Mouse (Mus musculus): ENCODE measurements around the gene Coq2. TPM values are rescaled to one million over a fixed set of nuclear protein-coding genes. Genes with fewer than 3 reads are reported as not detected.

Gene Coq2
- total RNA-seq (2018; cell fraction: chromatin; rRNA removed), result 10 to 100 TPM; 11.8 to 84.0 (median 43.1) TPM
- total RNA-seq (2018; cell fraction: cytosol; rRNA removed), result 10 to 100 TPM; 14.7 to 28.6 (median 21.0) TPM
- 10 to 100 TPM in 25 of 26 experiments, 1 to 10 TPM in 1; 9.9 to 59.8 (median 35.5) TPM for total RNA-seq (2018; cell fraction: nucleus; rRNA removed)
- 13.7 to 36.1 TPM (median 24.5 TPM) in 3 replicates for polyA plus RNA-seq (2018)

GRCm38 (mm10) chr5:100674711-100675376, at the start of gene Coq2:
Coq2 (minus strand) TSS chr5:100675140.
- no peak within 1 kb of the TSS for H3K27ac ChIP-seq
- H3K79me2 ChIP-seq (ENCODE audit: inconsistent target), result peaks cover 39% of the 10 kb centered on the region
- H3K36me3 ChIP-seq (ENCODE audit: inconsistent target), result peaks cover 9% of the 10 kb centered on the region
- WGBS (ENCODE audit: missing documents), result 4% methylated on average over 17 of the region's 17 CpGs
- peak within 1 kb of the TSS; percentile 13 for H3K4me3 ChIP-seq (ENCODE audit: inconsistent target)

GRCm38 (mm10) chr5:100719235-100720088, 44.5 kb upstream of the Coq2 start, which contains the start of gene Hpse:
Hpse (minus strand) TSS chr5:100719716.
- peaks cover 14% of the 10 kb centered on the region for H3K36me3 ChIP-seq (ENCODE audit: inconsistent target)
- peak within 1 kb of the TSS; percentile 83 for H3K4me3 ChIP-seq (ENCODE audit: inconsistent target)
- 4% methylated on average over 42 of the region's 56 CpGs for WGBS (ENCODE audit: missing documents)
- peaks cover 48% of the 10 kb centered on the region for H3K79me2 ChIP-seq (ENCODE audit: inconsistent target)
- peak within 1 kb of the TSS; percentile 67 for H3K27ac ChIP-seq

GRCm38 (mm10) chr5:100716762-100717161, 41.8 kb upstream of the Coq2 start:
- Histone ChIP-seq H3K27ac (peak overlapping the region; percentile 40), H3K79me2 (ENCODE audit: inconsistent target) (peaks cover 75% of the 10 kb centered on the region), H3K4me3 (ENCODE audit: inconsistent target) (peak overlapping the region; percentile 83; the same call in 1 of the 2 replicates), H3K36me3 (ENCODE audit: inconsistent target) (peaks cover 17% of the 10 kb centered on the region)
- 64% methylated on average over 13 of the region's 15 CpGs for WGBS (ENCODE audit: missing documents)

- H3K27ac ChIP-seq, result peak overlapping the region; percentile 91
- peaks cover 74% of the 10 kb centered on the region for H3K79me2 ChIP-seq (ENCODE audit: inconsistent target)
- no peak overlapping the region for H3K4me3 ChIP-seq (ENCODE audit: inconsistent target)
- peaks cover 39% of the 10 kb centered on the region for H3K36me3 ChIP-seq (ENCODE audit: inconsistent target)
- WGBS (ENCODE audit: missing documents), result 47% methylated on average over 6 of the region's 6 CpGs
Observed at GRCm38 (mm10) chr5:100711219-100711618, 36.3 kb upstream of the Coq2 start.

GRCm38 (mm10) chr5:100710012-100710411, 35.1 kb upstream of the Coq2 start:
- WGBS (ENCODE audit: missing documents), result 11% methylated on average over 2 of the region's 2 CpGs
- peak overlapping the region; percentile 91 for H3K27ac ChIP-seq
- H3K79me2 ChIP-seq (ENCODE audit: inconsistent target), result peaks cover 70% of the 10 kb centered on the region
- peaks cover 41% of the 10 kb centered on the region for H3K36me3 ChIP-seq (ENCODE audit: inconsistent target)
- H3K4me3 ChIP-seq (ENCODE audit: inconsistent target), result no peak overlapping the region

GRCm38 (mm10) chr5:100709035-100709434, 34.1 kb upstream of the Coq2 start:
- peak overlapping the region; percentile 91 for H3K27ac ChIP-seq
- H3K4me3 ChIP-seq (ENCODE audit: inconsistent target), result no peak overlapping the region
- H3K36me3 ChIP-seq (ENCODE audit: inconsistent target), result peaks cover 42% of the 10 kb centered on the region
- WGBS (ENCODE audit: missing documents), result 18% methylated on average over 6 of the region's 6 CpGs
- H3K79me2 ChIP-seq (ENCODE audit: inconsistent target), result peaks cover 70% of the 10 kb centered on the region

GRCm38 (mm10) chr5:100706675-100707074, 31.7 kb upstream of the Coq2 start:
- H3K79me2 ChIP-seq (ENCODE audit: inconsistent target), result peaks cover 55% of the 10 kb centered on the region; the same call in 1 of the 2 replicates
- 47% methylated on average over 8 of the region's 8 CpGs for WGBS (ENCODE audit: missing documents)
- H3K27ac ChIP-seq, result peak overlapping the region; percentile 61
- H3K4me3 ChIP-seq (ENCODE audit: inconsistent target), result no peak overlapping the region
- H3K36me3 ChIP-seq (ENCODE audit: inconsistent target), result peaks cover 66% of the 10 kb centered on the region

- Histone ChIP-seq H3K36me3 (ENCODE audit: inconsistent target) (peaks cover 72% of the 10 kb centered on the region), H3K27ac (no peak overlapping the region), H3K4me3 (ENCODE audit: inconsistent target) (no peak overlapping the region), H3K79me2 (ENCODE audit: inconsistent target) (peaks cover 43% of the 10 kb centered on the region; the same call in 1 of the 2 replicates)
- 100% methylated on average over 2 of the region's 2 CpGs for WGBS (ENCODE audit: missing documents)
Observed at GRCm38 (mm10) chr5:100704272-100704671, 29.3 kb upstream of the Coq2 start.

- Histone ChIP-seq H3K27ac (no peak overlapping the region), H3K4me3 (ENCODE audit: inconsistent target) (no peak overlapping the region), H3K79me2 (ENCODE audit: inconsistent target) (peaks cover 29% of the 10 kb centered on the region; the same call in 1 of the 2 replicates), H3K36me3 (ENCODE audit: inconsistent target) (peaks cover 65% of the 10 kb centered on the region)
- WGBS (ENCODE audit: missing documents), result 40% methylated on average over 3 of the region's 3 CpGs
Observed at GRCm38 (mm10) chr5:100702325-100702724, 27.4 kb upstream of the Coq2 start.

GRCm38 (mm10) chr5:100700861-100701620, 26.1 kb upstream of the Coq2 start:
- peaks cover 59% of the 10 kb centered on the region for H3K36me3 ChIP-seq (ENCODE audit: inconsistent target)
- no peak overlapping the region for H3K4me3 ChIP-seq (ENCODE audit: inconsistent target)
- WGBS (ENCODE audit: missing documents), result 97% methylated on average over 12 of the region's 13 CpGs
- no peak overlapping the region for H3K27ac ChIP-seq
- H3K79me2 ChIP-seq (ENCODE audit: inconsistent target), result peaks cover 24% of the 10 kb centered on the region; the same call in 1 of the 2 replicates

GRCm38 (mm10) chr5:100697886-100698285, 22.9 kb upstream of the Coq2 start:
- Histone ChIP-seq H3K36me3 (ENCODE audit: inconsistent target) (peaks cover 45% of the 10 kb centered on the region), H3K4me3 (ENCODE audit: inconsistent target) (no peak overlapping the region), H3K27ac (no peak overlapping the region), H3K79me2 (ENCODE audit: inconsistent target) (no peaks in the 10 kb centered on the region; the same call in 1 of the 2 replicates)
- 32% methylated on average over 2 of the region's 2 CpGs for WGBS (ENCODE audit: missing documents)

- H3K36me3 ChIP-seq (ENCODE audit: inconsistent target), result peaks cover 44% of the 10 kb centered on the region
- H3K4me3 ChIP-seq (ENCODE audit: inconsistent target), result no peak overlapping the region
- H3K79me2 ChIP-seq (ENCODE audit: inconsistent target), result no peaks in the 10 kb centered on the region; the same call in 1 of the 2 replicates
- 38% methylated on average over 2 of the region's 2 CpGs for WGBS (ENCODE audit: missing documents)
- H3K27ac ChIP-seq, result no peak overlapping the region
Observed at GRCm38 (mm10) chr5:100697398-100697797, 22.5 kb upstream of the Coq2 start.

- H3K4me3 ChIP-seq (ENCODE audit: inconsistent target), result no peak overlapping the region
- H3K79me2 ChIP-seq (ENCODE audit: inconsistent target), result no peaks in the 10 kb centered on the region
- WGBS (ENCODE audit: missing documents), result 81% methylated on average over 4 of the region's 4 CpGs
- peaks cover 80% of the 10 kb centered on the region for H3K36me3 ChIP-seq (ENCODE audit: inconsistent target)
- H3K27ac ChIP-seq, result no peak overlapping the region
Observed at GRCm38 (mm10) chr5:100685631-100686030, 10.7 kb upstream of the Coq2 start.

- H3K4me3 ChIP-seq (ENCODE audit: inconsistent target), result no peak overlapping the region
- no peaks in the 10 kb centered on the region for H3K79me2 ChIP-seq (ENCODE audit: inconsistent target)
- peaks cover 63% of the 10 kb centered on the region for H3K36me3 ChIP-seq (ENCODE audit: inconsistent target)
- 86% methylated on average over 6 of the region's 6 CpGs for WGBS (ENCODE audit: missing documents)
- no peak overlapping the region for H3K27ac ChIP-seq
Observed at GRCm38 (mm10) chr5:100680542-100680933, 5.6 kb upstream of the Coq2 start.
